22 mouse cellular contexts compared by ENCODE assay signal in the genomic region with DNA sequence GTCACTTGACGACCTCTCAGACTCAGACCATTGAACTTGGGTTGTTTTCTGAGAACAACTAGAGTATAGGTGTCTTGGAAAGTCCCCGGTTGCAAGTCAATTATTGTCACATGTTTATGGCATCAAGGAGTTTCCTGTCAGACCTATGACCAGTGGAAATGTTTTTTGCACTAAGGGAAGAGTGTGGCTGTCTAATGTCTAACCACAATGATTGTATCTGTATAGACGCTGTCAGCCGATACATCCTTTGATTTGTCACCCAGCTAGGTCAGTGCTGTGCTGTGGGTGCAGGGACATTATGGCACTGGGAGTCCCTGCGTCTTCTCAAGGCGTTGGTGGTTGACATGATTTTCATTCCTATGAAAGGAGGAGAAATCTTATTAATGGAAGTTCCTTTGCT.
DNase-seq lines count a peak whose midpoint lies in the region; ATAC-seq and TF ChIP-seq lines count a peak whose summit lies in the region.
"Had no signal": no experiment of that assay in that cellular context is flagged by ENCODE, and none has a peak within 500 bp of the region (broad histone marks: within the 10 kb centered on the region; RNA-seq: fewer than 3 reads in every experiment).

No protein-coding gene starts in this region.

- TF ChIP-seq CTCF in intestine, postnatal 0 days (IDR thresholded peaks at IDR 0.05; ENCODE audit: low read depth) = no peak

- no peak overlapping the region for H3K4me3 ChIP-seq in intestine, postnatal 0 days (ENCODE audit: low read depth, low read length)
- no peak overlapping the region for H3K4me3 ChIP-seq in intestine, embryonic 15.5 days (replicated peaks)
- no peak overlapping the region for H3K4me3 ChIP-seq in heart, embryonic 12.5 days
- H3K4me3 ChIP-seq: erythroblast, embryonic 14.5 days; heart, embryonic 15.5 days; hindbrain, embryonic 12.5 days; limb, embryonic 13.5 days; liver, embryonic 15.5 days; neural tube, embryonic 15.5 days had no signal

- no peaks in the 10 kb centered on the region for H3K4me1 ChIP-seq in intestine, postnatal 0 days (replicated peaks; ENCODE audit: control insufficient read depth, insufficient read depth, low read length)
- H3K4me1 ChIP-seq in intestine, embryonic 15.5 days (replicated peaks) = 0 out of 2 replicates have a peak, but pooled peaks cover 3% of the 10 kb centered on the region
- H3K4me1 ChIP-seq in heart, embryonic 12.5 days (replicated peaks) = 0 out of 2 replicates have a peak, but pooled peaks cover 4% of the 10 kb centered on the region
- H3K4me1 ChIP-seq: heart, embryonic 15.5 days; liver, embryonic 15.5 days had no signal

- H3K36me3 ChIP-seq in intestine, postnatal 0 days (ENCODE audit: control insufficient read depth, insufficient read depth) = no peaks in the 10 kb centered on the region
- no peaks in the 10 kb centered on the region for H3K36me3 ChIP-seq in intestine, embryonic 15.5 days
- no peaks in the 10 kb centered on the region for H3K36me3 ChIP-seq in heart, embryonic 12.5 days
- H3K36me3 ChIP-seq: G1E; heart, embryonic 15.5 days; hindbrain, embryonic 12.5 days; limb, embryonic 13.5 days; liver, embryonic 15.5 days; neural tube, embryonic 15.5 days had no signal

- H3K9me3 ChIP-seq in intestine, postnatal 0 days (ENCODE audit: control insufficient read depth) = no peaks in the 10 kb centered on the region
- no peaks in the 10 kb centered on the region for H3K9me3 ChIP-seq in intestine, embryonic 15.5 days
- no peaks in the 10 kb centered on the region for H3K9me3 ChIP-seq in heart, embryonic 12.5 days (replicated peaks)
- H3K9me3 ChIP-seq: heart, embryonic 15.5 days; hindbrain, embryonic 12.5 days; limb, embryonic 13.5 days; liver, embryonic 15.5 days; neural tube, embryonic 15.5 days had no signal

- ATAC-seq in intestine, postnatal 0 days = peak; percentile 57; the same call in 1 of the 2 replicates
- no peak for ATAC-seq in intestine, embryonic 15.5 days
- peak; percentile 77 for ATAC-seq in common myeloid progenitor, adult 5-6 weeks (replicated peaks; ENCODE audit: low read depth, poor library complexity, severe bottlenecking)
- no peak for ATAC-seq in heart, embryonic 12.5 days (ENCODE audit: insufficient number of reproducible peaks, low FRiP score)
- ATAC-seq: forebrain, embryonic 16.5 days had no signal

- no peak overlapping the region for H3K27ac ChIP-seq in intestine, postnatal 0 days (ENCODE audit: low read depth, low read length)
- H3K27ac ChIP-seq in intestine, embryonic 15.5 days = no peak overlapping the region
- no peak overlapping the region for H3K27ac ChIP-seq in heart, embryonic 12.5 days (ENCODE audit: poor library complexity, severe bottlenecking)
- H3K27ac ChIP-seq: heart, embryonic 15.5 days; hindbrain, embryonic 12.5 days; limb, embryonic 13.5 days; liver, embryonic 15.5 days; neural tube, embryonic 15.5 days had no signal

- no peak overlapping the region for H3K9ac ChIP-seq in intestine, postnatal 0 days (ENCODE audit: low read depth, low read length)
- H3K9ac ChIP-seq in intestine, embryonic 15.5 days = no peak overlapping the region
- H3K9ac ChIP-seq in heart, embryonic 12.5 days = no peak overlapping the region
- H3K9ac ChIP-seq: heart, embryonic 15.5 days; hindbrain, embryonic 12.5 days; limb, embryonic 13.5 days; liver, embryonic 15.5 days; neural tube, embryonic 15.5 days had no signal

- no peaks in the 10 kb centered on the region for H3K27me3 ChIP-seq in intestine, postnatal 0 days (replicated peaks; ENCODE audit: control insufficient read depth, insufficient read depth, low read length)
- no peaks in the 10 kb centered on the region for H3K27me3 ChIP-seq in intestine, embryonic 15.5 days (replicated peaks)
- no peaks in the 10 kb centered on the region for H3K27me3 ChIP-seq in heart, embryonic 12.5 days (replicated peaks)
- H3K27me3 ChIP-seq: heart, embryonic 15.5 days; hindbrain, embryonic 12.5 days; limb, embryonic 13.5 days; liver, embryonic 15.5 days; neural tube, embryonic 15.5 days had no signal

- DNase-seq in B cell, adult 2 months = peak; percentile 51 to 57
- DNase-seq in naive thymus-derived CD4-positive, alpha-beta T cell, adult 2 months (ENCODE audit: low read depth) = peak; percentile 92
- DNase-seq in gastrocnemius, postnatal 4 days (ENCODE audit: low spot score in 2 of 2) = no peak
- no peak for DNase-seq in gastrocnemius, adult 8-10 months (ENCODE audit: low spot score in 2 of 2)
- DNase-seq: adrenal gland, adult 2 months; cerebellum, postnatal 25 days; heart, adult 18-20 months; kidney, adult 11 months; kidney, postnatal 14 days; lung, postnatal 10 days had no signal

- H3K4me2 ChIP-seq in intestine, postnatal 0 days (replicated peaks; ENCODE audit: low read depth) = no peak overlapping the region
- no peak overlapping the region for H3K4me2 ChIP-seq in intestine, embryonic 15.5 days (replicated peaks)
- no peak overlapping the region for H3K4me2 ChIP-seq in heart, embryonic 12.5 days
- H3K4me2 ChIP-seq: heart, embryonic 15.5 days; hindbrain, embryonic 12.5 days; limb, embryonic 13.5 days; liver, embryonic 15.5 days; neural tube, embryonic 15.5 days had no signal

- WGBS in intestine, postnatal 0 days = 63% methylated on average over 6 of the region's 6 CpGs
- 72% methylated on average over 6 of the region's 6 CpGs for WGBS in intestine, embryonic 15.5 days
- WGBS in heart, embryonic 12.5 days = 80% methylated on average over 6 of the region's 6 CpGs

Comparison
In these comparisons a context has a peak if more than half of its experiments do, and no peak if none do; other contexts are left out.
1. ATAC-seq: peak in intestine, postnatal 0 days (single experiment) and common myeloid progenitor, adult 5-6 weeks (single experiment); none in intestine, embryonic 15.5 days (single experiment) and heart, embryonic 12.5 days (single experiment).
2. DNase-seq: peak in B cell, adult 2 months (2 of 2) and naive thymus-derived CD4-positive, alpha-beta T cell, adult 2 months (single experiment); none in gastrocnemius, postnatal 4 days (0 of 2) and gastrocnemius, adult 8-10 months (0 of 2).